Mouse (Mus musculus) liver, adult 2 months (tissue): ENCODE results near the gene Armc12. TPM values are rescaled to one million over a fixed set of nuclear protein-coding genes. Genes with fewer than 3 reads are reported as not detected.

Source experiments
- DNase-seq: peaks from one replicate; pipeline ENCODE4 v3.0.0-alpha.2; 2011; ENCODE audit warnings: low read depth, low spot score; ENCODE audit errors: extremely low read depth
- H3K27ac ChIP-seq: fragments of 200-500 bp; replicated peaks from 2 replicates; pipeline ENCODE4 v1.5.1; 2012; ENCODE audit warnings: low read depth, mild to moderate bottlenecking, control low read depth, inconsistent platforms, low read length; ENCODE audit not compliant: insufficient read depth
- H3K27me3 ChIP-seq: fragments of 200-500 bp; 2 replicates; pipeline ENCODE4 v1.6.1; 2012; ENCODE audit warnings: mild to moderate bottlenecking, moderate library complexity, low read length, inconsistent platforms; ENCODE audit not compliant: control insufficient read depth, insufficient read depth
- H3K36me3 ChIP-seq: fragments of 200-500 bp; 2 replicates; pipeline ENCODE4 v1.6.1; 2012; ENCODE audit warnings: low read length, inconsistent platforms; ENCODE audit not compliant: control insufficient read depth, insufficient read depth
- H3K4me1 ChIP-seq: fragments of 200-500 bp; 2 replicates; pipeline ENCODE4 v1.6.1; 2011; ENCODE audit warnings: low read length; ENCODE audit not compliant: control insufficient read depth, insufficient read depth
- H3K4me3 ChIP-seq: fragments of 200-500 bp; 2 replicates; pipeline ENCODE4 v1.5.1; 2011; ENCODE audit warnings: low read depth, mild to moderate bottlenecking, control low read depth, low read length, moderate library complexity; ENCODE audit not compliant: insufficient read depth
- H3K79me2 ChIP-seq: fragments of 200-500 bp; 2 replicates; pipeline ENCODE4 v1.6.1; 2012; ENCODE audit warnings: inconsistent platforms, mild to moderate bottlenecking, low read length, moderate library complexity; ENCODE audit not compliant: control insufficient read depth, insufficient read depth
- H3K9ac ChIP-seq: fragments of 200-500 bp; 2 replicates; pipeline ENCODE4 v1.6.1; 2012; ENCODE audit warnings: low read depth, mild to moderate bottlenecking, control low read depth, inconsistent platforms, low read length
- CTCF ChIP-seq: fragments of 200-500 bp; IDR thresholded peaks from 2 replicates; pipeline ENCODE4 v1.5.1; 2011; ENCODE audit warnings: low read depth, low read length, control low read depth
- POLR2A ChIP-seq: fragments of 200-500 bp; IDR thresholded peaks from 2 replicates; pipeline ENCODE4 v1.6.1; 2011; ENCODE audit warnings: low read length, control low read depth; ENCODE audit not compliant: insufficient read depth; ENCODE audit errors: extremely low read depth
- WGBS: fragments of 180-500 bp; shearing (Covaris S2); methylation state at CpG from one replicate; pipeline ENCODE4 v1.1.7; 2018; 5-methylcytosine and 5-hydroxymethylcytosine counted together
- polyA plus RNA-seq: library from polyadenylated mRNA; depleted of rRNA; stranded (reverse); fragments of >200 nt; gene quantifications from 2 replicates; pipeline ENCODE4 v1.2.3, GENCODE M21; 2012
- total RNA-seq: library from RNA; depleted of rRNA; stranded (reverse); fragments of >200 nt; gene quantifications from 2 replicates; pipeline ENCODE4 v1.2.3, GENCODE M21; 2014

Armc12 gene
- total and polyA plus RNA-seq, 2 experiments = not detected

GRCm38 (mm10) chr17:28529116-28529515 lies 1.5 kb upstream of the Armc12 start:
- Histone ChIP-seq H3K27me3 (no peaks in the 10 kb centered on the region), H3K4me1 (no peaks in the 10 kb centered on the region; the same call in 1 of the 2 replicates), H3K27ac (no peak overlapping the region), H3K79me2 (no peaks in the 10 kb centered on the region), H3K4me3 (no peak overlapping the region), H3K36me3 (no peaks in the 10 kb centered on the region), H3K9ac (no peak overlapping the region)
- 80% methylated on average over 4 of the region's 4 CpGs for WGBS
- TF ChIP-seq CTCF (no peak), POLR2A (no peak)
- DNase-seq = no peak

GRCm38 (mm10) chr17:28531946-28532345 lies 1.3 kb downstream of the Armc12 start:
- TF ChIP-seq CTCF (no peak), POLR2A (no peak)
- Histone ChIP-seq H3K4me3 (no peak overlapping the region), H3K36me3 (no peaks in the 10 kb centered on the region), H3K27me3 (no peaks in the 10 kb centered on the region), H3K27ac (no peak overlapping the region), H3K4me1 (no peaks in the 10 kb centered on the region), H3K9ac (no peak overlapping the region), H3K79me2 (no peaks in the 10 kb centered on the region)
- 44% methylated on average over 18 of the region's 18 CpGs for WGBS
- no peak for DNase-seq

GRCm38 (mm10) chr17:28532557-28532956 lies 2.0 kb downstream of the Armc12 start:
- H3K79me2 ChIP-seq = no peaks in the 10 kb centered on the region
- no peak overlapping the region for H3K27ac ChIP-seq
- 83% methylated on average over 7 of the region's 7 CpGs for WGBS
- no peaks in the 10 kb centered on the region for H3K4me1 ChIP-seq
- no peak for DNase-seq
- TF ChIP-seq CTCF = no peak
- no peak for TF ChIP-seq POLR2A
- H3K36me3 ChIP-seq = no peaks in the 10 kb centered on the region
- no peak overlapping the region for H3K9ac ChIP-seq
- no peak overlapping the region for H3K4me3 ChIP-seq
- H3K27me3 ChIP-seq = no peaks in the 10 kb centered on the region; the same call in 1 of the 2 replicates

- no peaks in the 10 kb centered on the region for H3K79me2 ChIP-seq
- H3K27ac ChIP-seq = no peak overlapping the region
- H3K4me1 ChIP-seq = no peaks in the 10 kb centered on the region
- no peak for TF ChIP-seq POLR2A
- WGBS = 90% methylated on average over 13 of the region's 13 CpGs
- no peaks in the 10 kb centered on the region; the same call in 1 of the 2 replicates for H3K27me3 ChIP-seq
- H3K9ac ChIP-seq = no peak overlapping the region
- no peak for DNase-seq
- H3K36me3 ChIP-seq = no peaks in the 10 kb centered on the region
- H3K4me3 ChIP-seq = no peak overlapping the region
These were observed 2.7 kb downstream of the Armc12 start for GRCm38 (mm10) chr17:28533327-28533726.

GRCm38 (mm10) chr17:28537881-28538280 lies 7.3 kb downstream of the Armc12 start:
- TF ChIP-seq CTCF (0 out of 2 replicates have a peak, but pooled peaks have one; percentile 8), POLR2A (no peak)
- H3K9ac ChIP-seq = no peak overlapping the region
- H3K4me1 ChIP-seq = no peaks in the 10 kb centered on the region
- no peak overlapping the region for H3K4me3 ChIP-seq
- H3K27ac ChIP-seq = no peak overlapping the region
- peaks cover 4% of the 10 kb centered on the region; the same call in 1 of the 2 replicates for H3K27me3 ChIP-seq
- H3K36me3 ChIP-seq = no peaks in the 10 kb centered on the region
- no peaks in the 10 kb centered on the region for H3K79me2 ChIP-seq
- DNase-seq = no peak
- WGBS = 53% methylated on average over 12 of the region's 12 CpGs

GRCm38 (mm10) chr17:28546925-28547324 lies 16.3 kb downstream of the Armc12 start:
- no peaks in the 10 kb centered on the region for H3K4me1 ChIP-seq
- H3K27ac ChIP-seq = no peak overlapping the region
- H3K9ac ChIP-seq = no peak overlapping the region
- H3K27me3 ChIP-seq = no peaks in the 10 kb centered on the region
- TF ChIP-seq POLR2A (no peak), CTCF (no peak)
- WGBS = 86% methylated on average over 1 of the region's 1 CpGs
- no peaks in the 10 kb centered on the region for H3K79me2 ChIP-seq
- no peak for DNase-seq
- no peaks in the 10 kb centered on the region for H3K36me3 ChIP-seq
- no peak overlapping the region for H3K4me3 ChIP-seq
